Mouse (Mus musculus): Measurements from ENCODE around the gene Arhgef33. TPM values are rescaled to one million over a fixed set of nuclear protein-coding genes. Genes with fewer than 3 reads are reported as not detected.

The Arhgef33 gene
- polyA plus RNA-seq, 1 experiment from 2014 or later: 3.1 TPM

DNA sequence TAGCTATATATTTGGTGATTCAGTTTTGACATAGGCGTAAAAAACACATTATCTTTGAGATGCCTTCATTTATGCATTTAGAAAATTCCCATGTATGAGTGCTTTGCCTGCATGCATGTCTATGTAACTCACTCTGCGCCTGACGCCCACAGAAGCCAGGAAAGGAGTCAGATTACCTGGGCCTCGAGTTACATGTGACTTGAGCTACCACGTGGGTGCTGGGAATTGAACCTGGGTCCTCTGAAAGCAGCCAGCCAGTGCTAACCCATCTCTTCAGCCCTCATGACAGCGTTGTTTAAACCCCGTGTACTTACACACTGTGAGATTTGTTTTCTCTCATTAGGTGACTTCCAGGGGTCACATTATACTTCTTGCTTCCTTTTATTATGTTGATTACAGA is 17.3 kb downstream of the Arhgef33 start:
- Histone ChIP-seq H3K4me3 (ENCODE audit: low read depth, low read length) (no peak overlapping the region), H3K4me1 (ENCODE audit: control insufficient read depth, insufficient read depth, low read length) (no peaks in the 10 kb centered on the region), H3K27me3 (ENCODE audit: control insufficient read depth, insufficient read depth, low read length) (no peaks in the 10 kb centered on the region), H3K4me2 (ENCODE audit: low read depth, low read length) (no peak overlapping the region), H3K9ac (replicated peaks; ENCODE audit: low read depth, low read length) (no peak overlapping the region), H3K36me3 (ENCODE audit: control insufficient read depth, insufficient read depth, low read length) (no peaks in the 10 kb centered on the region), H3K27ac (ENCODE audit: low read depth, low read length) (no peak overlapping the region), H3K9me3 (ENCODE audit: control insufficient read depth, low read length) (no peaks in the 10 kb centered on the region)
- 85% methylated on average over 7 of the region's 7 CpGs for WGBS
- no peak for ATAC-seq (ENCODE audit: low read depth)

DNA sequence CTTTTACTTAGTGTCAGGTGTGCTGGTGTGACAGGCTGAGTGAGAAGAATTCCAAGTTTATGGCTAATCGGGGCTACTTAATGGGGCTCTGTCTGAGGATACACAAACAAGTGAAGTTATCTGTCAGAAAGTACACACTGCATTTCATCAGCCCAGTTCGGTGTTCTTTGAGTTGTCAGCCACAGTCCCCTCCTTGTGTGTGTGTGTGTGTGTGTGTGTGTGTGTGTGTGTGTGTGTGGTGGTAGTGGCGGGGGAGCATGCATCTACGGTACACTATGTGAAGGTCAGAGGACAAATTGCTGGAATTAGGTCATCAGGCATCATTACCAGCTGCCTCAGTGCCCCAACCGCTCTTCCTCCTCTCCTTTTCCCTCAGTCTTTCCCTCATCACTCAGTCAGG is 18.2 kb downstream of the Arhgef33 start:
- no peaks in the 10 kb centered on the region for H3K4me1 ChIP-seq (ENCODE audit: control insufficient read depth, insufficient read depth, low read length)
- H3K9ac ChIP-seq (replicated peaks; ENCODE audit: low read depth, low read length): no peak overlapping the region
- WGBS: 92% methylated on average over 5 of the region's 5 CpGs
- H3K4me2 ChIP-seq (ENCODE audit: low read depth, low read length): no peak overlapping the region
- no peak overlapping the region for H3K27ac ChIP-seq (ENCODE audit: low read depth, low read length)
- no peaks in the 10 kb centered on the region for H3K9me3 ChIP-seq (ENCODE audit: control insufficient read depth, low read length)
- no peaks in the 10 kb centered on the region for H3K36me3 ChIP-seq (ENCODE audit: control insufficient read depth, insufficient read depth, low read length)
- H3K4me3 ChIP-seq (ENCODE audit: low read depth, low read length): no peak overlapping the region
- ATAC-seq (ENCODE audit: low read depth): no peak
- H3K27me3 ChIP-seq (ENCODE audit: control insufficient read depth, insufficient read depth, low read length): no peaks in the 10 kb centered on the region

DNA sequence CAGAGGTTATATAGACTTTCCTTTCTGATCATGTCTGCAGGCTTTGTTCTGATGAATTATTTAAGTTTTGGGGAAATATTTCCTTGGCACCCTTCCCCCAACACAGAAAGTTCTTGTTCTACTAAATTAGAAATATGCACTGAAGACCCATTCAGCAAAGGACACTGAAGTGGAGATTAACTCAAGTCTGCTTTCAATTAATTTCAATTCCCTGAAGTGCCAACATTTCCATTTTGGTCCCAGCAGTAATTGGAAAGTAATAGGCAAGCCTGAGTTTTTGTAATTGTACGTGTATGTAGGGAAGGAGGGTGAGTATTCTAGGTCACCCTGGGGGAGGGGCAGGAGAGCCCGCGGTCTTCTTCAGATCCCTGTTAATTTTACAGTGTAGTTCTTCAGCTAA is 19.2 kb downstream of the Arhgef33 start:
- H3K4me3 ChIP-seq (ENCODE audit: low read depth, low read length): no peak overlapping the region
- ATAC-seq (ENCODE audit: low read depth): no peak
- no peaks in the 10 kb centered on the region for H3K4me1 ChIP-seq (ENCODE audit: control insufficient read depth, insufficient read depth, low read length)
- H3K27ac ChIP-seq (ENCODE audit: low read depth, low read length): no peak overlapping the region
- 77% methylated on average over 3 of the region's 3 CpGs for WGBS
- H3K9ac ChIP-seq (replicated peaks; ENCODE audit: low read depth, low read length): no peak overlapping the region
- H3K27me3 ChIP-seq (ENCODE audit: control insufficient read depth, insufficient read depth, low read length): no peaks in the 10 kb centered on the region
- no peaks in the 10 kb centered on the region for H3K9me3 ChIP-seq (ENCODE audit: control insufficient read depth, low read length)
- H3K36me3 ChIP-seq (ENCODE audit: control insufficient read depth, insufficient read depth, low read length): no peaks in the 10 kb centered on the region
- H3K4me2 ChIP-seq (ENCODE audit: low read depth, low read length): no peak overlapping the region

DNA sequence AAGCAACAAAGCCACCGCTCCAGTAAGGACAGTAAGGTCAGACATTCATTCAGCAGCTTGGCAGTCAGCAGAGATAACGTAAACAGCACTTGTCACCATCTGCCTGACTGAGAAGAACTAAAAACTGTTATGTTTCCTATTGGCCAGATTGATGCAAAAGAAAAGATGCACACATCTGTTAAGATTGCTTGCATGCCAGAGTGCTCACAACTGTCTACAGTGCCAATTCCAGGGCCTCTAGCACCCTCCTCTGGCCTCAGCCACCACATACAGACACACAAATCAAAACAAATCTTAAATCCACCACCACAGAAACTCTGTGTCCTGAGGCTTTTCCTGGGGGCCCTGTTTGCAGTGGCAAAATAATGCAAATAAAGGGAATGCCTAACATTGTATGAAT is 25.2 kb downstream of the Arhgef33 start:
- Histone ChIP-seq H3K9me3 (ENCODE audit: control insufficient read depth, low read length) (no peaks in the 10 kb centered on the region), H3K4me2 (ENCODE audit: low read depth, low read length) (no peak overlapping the region), H3K9ac (replicated peaks; ENCODE audit: low read depth, low read length) (no peak overlapping the region), H3K36me3 (ENCODE audit: control insufficient read depth, insufficient read depth, low read length) (no peaks in the 10 kb centered on the region), H3K4me3 (ENCODE audit: low read depth, low read length) (no peak overlapping the region), H3K27me3 (ENCODE audit: control insufficient read depth, insufficient read depth, low read length) (no peaks in the 10 kb centered on the region), H3K27ac (ENCODE audit: low read depth, low read length) (no peak overlapping the region), H3K4me1 (ENCODE audit: control insufficient read depth, insufficient read depth, low read length) (no peaks in the 10 kb centered on the region)
- 85% methylated on average over 2 of the region's 2 CpGs for WGBS
- ATAC-seq (ENCODE audit: low read depth): no peak

DNA sequence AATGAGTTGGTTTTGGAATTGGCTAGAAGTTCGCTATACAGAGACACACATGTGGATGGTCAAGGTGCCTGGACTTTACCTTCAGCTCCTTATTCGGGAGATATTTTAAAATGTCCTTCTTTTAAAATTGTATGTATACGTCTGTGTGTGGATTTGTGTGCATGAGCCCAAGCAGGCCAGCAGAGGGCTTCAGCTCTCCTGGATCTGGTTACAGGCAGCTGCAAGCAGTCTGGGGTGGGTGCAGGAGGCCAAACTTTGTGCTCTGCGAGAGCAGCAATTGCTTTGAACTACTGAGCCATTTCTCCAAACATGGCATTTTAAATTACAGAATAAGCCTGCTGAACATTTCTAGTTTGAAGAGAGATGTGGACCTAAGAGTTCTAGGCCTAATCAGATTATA is 38.1 kb downstream of the Arhgef33 start:
- no peaks in the 10 kb centered on the region for H3K27me3 ChIP-seq (ENCODE audit: control insufficient read depth, insufficient read depth, low read length)
- no peaks in the 10 kb centered on the region for H3K36me3 ChIP-seq (ENCODE audit: control insufficient read depth, insufficient read depth, low read length)
- no peak overlapping the region for H3K27ac ChIP-seq (ENCODE audit: low read depth, low read length)
- no peak for ATAC-seq (ENCODE audit: low read depth)
- H3K4me3 ChIP-seq (ENCODE audit: low read depth, low read length): no peak overlapping the region
- H3K9ac ChIP-seq (replicated peaks; ENCODE audit: low read depth, low read length): no peak overlapping the region
- no peak overlapping the region for H3K4me2 ChIP-seq (ENCODE audit: low read depth, low read length)
- 82% methylated on average over 4 of the region's 4 CpGs for WGBS
- no peaks in the 10 kb centered on the region for H3K9me3 ChIP-seq (ENCODE audit: control insufficient read depth, low read length)
- no peaks in the 10 kb centered on the region for H3K4me1 ChIP-seq (ENCODE audit: control insufficient read depth, insufficient read depth, low read length)

DNA sequence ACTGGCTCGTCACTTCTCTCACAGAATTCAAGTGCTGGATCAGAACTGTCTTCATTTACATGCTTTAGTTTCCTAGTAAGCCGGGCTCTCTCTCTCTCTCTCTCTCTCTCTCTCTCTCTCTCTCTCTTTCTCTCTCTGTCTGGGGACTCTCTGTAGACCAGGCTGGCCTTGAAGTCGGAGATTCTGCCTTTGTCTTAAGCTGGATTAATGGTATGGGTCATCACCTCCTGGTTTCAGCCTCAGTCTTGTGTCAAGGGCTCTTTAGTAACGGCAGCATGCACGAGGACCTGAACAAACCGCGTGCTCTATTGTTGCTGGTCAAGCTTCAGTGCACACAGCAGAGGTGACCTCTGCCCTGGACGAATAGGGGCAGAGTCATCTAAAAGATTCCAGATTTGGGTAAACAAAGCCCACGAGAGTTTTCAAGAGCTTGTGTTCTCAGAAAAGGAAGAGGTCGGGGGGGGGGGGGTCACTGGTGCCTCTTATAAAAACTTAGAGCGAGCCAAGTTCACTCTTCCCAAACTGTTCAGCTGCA is 39.5 kb downstream of the Arhgef33 start:
- Histone ChIP-seq H3K4me1 (ENCODE audit: control insufficient read depth, insufficient read depth, low read length) (no peaks in the 10 kb centered on the region), H3K9me3 (ENCODE audit: control insufficient read depth, low read length) (no peaks in the 10 kb centered on the region), H3K4me3 (ENCODE audit: low read depth, low read length) (no peak overlapping the region), H3K36me3 (ENCODE audit: control insufficient read depth, insufficient read depth, low read length) (no peaks in the 10 kb centered on the region), H3K27me3 (ENCODE audit: control insufficient read depth, insufficient read depth, low read length) (no peaks in the 10 kb centered on the region), H3K27ac (ENCODE audit: low read depth, low read length) (no peak overlapping the region), H3K9ac (replicated peaks; ENCODE audit: low read depth, low read length) (no peak overlapping the region), H3K4me2 (ENCODE audit: low read depth, low read length) (no peak overlapping the region)
- ATAC-seq (ENCODE audit: low read depth): no peak
- WGBS: 19% methylated on average over 11 of the region's 11 CpGs

DNA sequence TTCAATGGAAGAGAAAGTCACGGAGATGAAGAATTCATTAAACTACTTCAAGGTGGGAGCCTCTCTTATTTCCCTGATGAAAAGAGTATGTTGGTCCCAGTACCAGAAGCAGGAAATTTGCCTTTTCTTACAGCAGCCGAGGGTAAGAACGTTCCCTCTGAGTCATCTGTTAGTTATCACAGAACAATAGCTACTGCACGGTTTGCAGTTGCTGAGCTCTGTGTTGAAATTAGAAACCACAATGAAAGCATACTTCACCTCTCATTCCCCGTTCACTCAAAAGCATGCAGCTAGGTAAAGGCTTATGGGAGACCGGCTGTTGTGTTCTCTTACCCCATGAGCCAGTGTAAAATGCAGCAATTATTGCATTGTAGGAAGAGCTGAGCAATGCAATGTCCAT is 40.0 kb downstream of the Arhgef33 start:
- Histone ChIP-seq H3K4me1 (ENCODE audit: control insufficient read depth, insufficient read depth, low read length) (no peaks in the 10 kb centered on the region), H3K27me3 (ENCODE audit: control insufficient read depth, insufficient read depth, low read length) (no peaks in the 10 kb centered on the region), H3K27ac (ENCODE audit: low read depth, low read length) (no peak overlapping the region), H3K9me3 (ENCODE audit: control insufficient read depth, low read length) (no peaks in the 10 kb centered on the region), H3K36me3 (ENCODE audit: control insufficient read depth, insufficient read depth, low read length) (no peaks in the 10 kb centered on the region), H3K4me2 (ENCODE audit: low read depth, low read length) (no peak overlapping the region), H3K9ac (replicated peaks; ENCODE audit: low read depth, low read length) (no peak overlapping the region), H3K4me3 (ENCODE audit: low read depth, low read length) (no peak overlapping the region)
- no peak for ATAC-seq (ENCODE audit: low read depth)
- 54% methylated on average over 6 of the region's 6 CpGs for WGBS

DNA sequence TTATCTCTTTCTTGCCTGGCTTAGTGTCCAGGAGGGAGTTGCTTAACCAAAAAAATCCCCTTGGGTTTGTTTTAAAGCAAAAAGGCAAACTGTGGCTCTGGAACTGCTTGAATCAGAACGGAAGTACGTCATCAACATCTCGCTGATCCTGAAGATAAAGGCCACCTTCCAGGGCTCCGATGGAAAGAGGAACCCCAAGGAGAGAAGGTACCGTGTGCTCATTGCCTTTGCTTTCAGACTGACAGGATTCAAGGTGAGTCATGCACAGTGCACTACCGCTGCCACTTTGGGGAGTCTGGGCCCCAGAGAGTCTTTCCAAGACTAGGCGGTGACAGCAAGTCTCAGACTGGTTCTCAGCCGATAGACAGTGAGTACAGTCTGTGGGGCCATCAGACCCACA is 53.0 kb downstream of the Arhgef33 start:
- no peaks in the 10 kb centered on the region for H3K36me3 ChIP-seq (ENCODE audit: control insufficient read depth, insufficient read depth, low read length)
- no peak overlapping the region for H3K4me2 ChIP-seq (ENCODE audit: low read depth, low read length)
- ATAC-seq (ENCODE audit: low read depth): no peak

GRCm38 (mm10) chr17:80367276-80367675 is 60.1 kb downstream of the Arhgef33 start:
- Histone ChIP-seq H3K4me1 (ENCODE audit: control insufficient read depth, insufficient read depth, low read length) (no peaks in the 10 kb centered on the region), H3K4me2 (ENCODE audit: low read depth, low read length) (no peak overlapping the region), H3K27me3 (ENCODE audit: control insufficient read depth, insufficient read depth, low read length) (no peaks in the 10 kb centered on the region), H3K9me3 (ENCODE audit: control insufficient read depth, low read length) (no peaks in the 10 kb centered on the region), H3K27ac (ENCODE audit: low read depth, low read length) (no peak overlapping the region), H3K9ac (replicated peaks; ENCODE audit: low read depth, low read length) (no peak overlapping the region), H3K4me3 (ENCODE audit: low read depth, low read length) (no peak overlapping the region), H3K36me3 (ENCODE audit: control insufficient read depth, insufficient read depth, low read length) (no peaks in the 10 kb centered on the region)
- WGBS: 89% methylated on average over 5 of the region's 5 CpGs
- ATAC-seq (ENCODE audit: low read depth): no peak

More for the DNA sequence above, 53.0 kb downstream of the Arhgef33 start:
- Histone ChIP-seq H3K9ac (replicated peaks; ENCODE audit: low read depth, low read length) (no peak overlapping the region), H3K27me3 (ENCODE audit: control insufficient read depth, insufficient read depth, low read length) (no peaks in the 10 kb centered on the region), H3K4me1 (ENCODE audit: control insufficient read depth, insufficient read depth, low read length) (no peaks in the 10 kb centered on the region), H3K4me3 (ENCODE audit: low read depth, low read length) (no peak overlapping the region), H3K27ac (ENCODE audit: low read depth, low read length) (no peak overlapping the region), H3K9me3 (ENCODE audit: control insufficient read depth, low read length) (no peaks in the 10 kb centered on the region)
- 92% methylated on average over 8 of the region's 8 CpGs for WGBS

GRCm38 (mm10) chr17:80368606-80369005 is 61.4 kb downstream of the Arhgef33 start:
- Histone ChIP-seq H3K9ac (replicated peaks; ENCODE audit: low read depth, low read length) (no peak overlapping the region), H3K36me3 (ENCODE audit: control insufficient read depth, insufficient read depth, low read length) (no peaks in the 10 kb centered on the region), H3K9me3 (ENCODE audit: control insufficient read depth, low read length) (no peaks in the 10 kb centered on the region), H3K4me2 (ENCODE audit: low read depth, low read length) (no peak overlapping the region), H3K4me1 (ENCODE audit: control insufficient read depth, insufficient read depth, low read length) (no peaks in the 10 kb centered on the region), H3K4me3 (ENCODE audit: low read depth, low read length) (no peak overlapping the region), H3K27me3 (ENCODE audit: control insufficient read depth, insufficient read depth, low read length) (no peaks in the 10 kb centered on the region), H3K27ac (ENCODE audit: low read depth, low read length) (no peak overlapping the region)
- 83% methylated on average over 9 of the region's 9 CpGs for WGBS
- no peak for ATAC-seq (ENCODE audit: low read depth)

Data from neural tube, embryonic 14.5 days (tissue).